Mouse (Mus musculus): ENCODE measurements around the gene Sft2d2. TPM values are rescaled to one million over a fixed set of nuclear protein-coding genes. Genes with fewer than 3 reads are reported as not detected.

The Sft2d2 gene
- polyA plus RNA-seq, 1 experiment from 2014 or later: 30.5 TPM

- peaks cover 15% of the 10 kb centered on the region for H3K4me1 ChIP-seq (replicated peaks)
- H3K9ac ChIP-seq: no peak overlapping the region
- H3K27ac ChIP-seq (ENCODE audit: poor library complexity, severe bottlenecking): no peak overlapping the region
- no peaks in the 10 kb centered on the region for H3K36me3 ChIP-seq
- H3K27me3 ChIP-seq (replicated peaks): no peaks in the 10 kb centered on the region
- ATAC-seq (ENCODE audit: insufficient number of reproducible peaks, low FRiP score): no peak
- H3K4me2 ChIP-seq: no peak overlapping the region
- WGBS: 80% methylated on average over 4 of the region's 4 CpGs
- no peaks in the 10 kb centered on the region for H3K9me3 ChIP-seq (replicated peaks)
- no peak overlapping the region for H3K4me3 ChIP-seq
Observed at GRCm38 (mm10) chr1:165201445-165202012, 7.3 kb upstream of the Sft2d2 start.

GRCm38 (mm10) chr1:165200748-165201147 lies 6.5 kb upstream of the Sft2d2 start:
- H3K27ac ChIP-seq (ENCODE audit: poor library complexity, severe bottlenecking): no peak overlapping the region
- no peaks in the 10 kb centered on the region for H3K36me3 ChIP-seq
- no peaks in the 10 kb centered on the region for H3K27me3 ChIP-seq (replicated peaks)
- WGBS: 79% methylated on average over 8 of the region's 8 CpGs
- H3K9ac ChIP-seq: no peak overlapping the region
- no peak for ATAC-seq (ENCODE audit: insufficient number of reproducible peaks, low FRiP score)
- H3K4me1 ChIP-seq (replicated peaks): peaks cover 9% of the 10 kb centered on the region
- no peaks in the 10 kb centered on the region for H3K9me3 ChIP-seq (replicated peaks)
- no peak overlapping the region for H3K4me2 ChIP-seq
- no peak overlapping the region for H3K4me3 ChIP-seq

- Histone ChIP-seq H3K4me3 (no peak overlapping the region), H3K4me2 (no peak overlapping the region), H3K4me1 (replicated peaks) (peaks cover 5% of the 10 kb centered on the region; the same call in 1 of the 2 replicates), H3K27me3 (replicated peaks) (no peaks in the 10 kb centered on the region), H3K27ac (ENCODE audit: poor library complexity, severe bottlenecking) (no peak overlapping the region), H3K36me3 (no peaks in the 10 kb centered on the region), H3K9me3 (replicated peaks) (no peaks in the 10 kb centered on the region), H3K9ac (no peak overlapping the region)
- ATAC-seq (ENCODE audit: insufficient number of reproducible peaks, low FRiP score): no peak
- WGBS: 77% methylated on average over 3 of the region's 3 CpGs
Observed at GRCm38 (mm10) chr1:165199639-165200038, 5.4 kb upstream of the Sft2d2 start.

- Histone ChIP-seq H3K36me3 (no peaks in the 10 kb centered on the region), H3K9me3 (replicated peaks) (no peaks in the 10 kb centered on the region), H3K27me3 (replicated peaks) (no peaks in the 10 kb centered on the region), H3K4me1 (replicated peaks) (peaks cover 5% of the 10 kb centered on the region; the same call in 1 of the 2 replicates), H3K27ac (ENCODE audit: poor library complexity, severe bottlenecking) (no peak overlapping the region), H3K4me2 (no peak overlapping the region), H3K4me3 (no peak overlapping the region), H3K9ac (no peak overlapping the region)
- 53% methylated on average over 1 of the region's 1 CpGs for WGBS
- no peak for ATAC-seq (ENCODE audit: insufficient number of reproducible peaks, low FRiP score)
Observed at GRCm38 (mm10) chr1:165198951-165199350, 4.7 kb upstream of the Sft2d2 start.

- WGBS: 41% methylated on average over 3 of the region's 3 CpGs
- Histone ChIP-seq H3K4me1 (replicated peaks) (peaks cover 8% of the 10 kb centered on the region), H3K27ac (ENCODE audit: poor library complexity, severe bottlenecking) (0 out of 2 replicates have a peak overlapping the region, but pooled peaks have one; percentile 6), H3K27me3 (replicated peaks) (no peaks in the 10 kb centered on the region), H3K4me2 (no peak overlapping the region), H3K4me3 (no peak overlapping the region), H3K9ac (no peak overlapping the region), H3K9me3 (replicated peaks) (no peaks in the 10 kb centered on the region), H3K36me3 (no peaks in the 10 kb centered on the region)
- ATAC-seq (ENCODE audit: insufficient number of reproducible peaks, low FRiP score): no peak
Observed at GRCm38 (mm10) chr1:165197875-165198274, 3.6 kb upstream of the Sft2d2 start.

GRCm38 (mm10) chr1:165195396-165195960 lies 1.2 kb upstream of the Sft2d2 start:
- Histone ChIP-seq H3K4me2 (no peak overlapping the region; the same call in 1 of the 2 replicates), H3K27me3 (replicated peaks) (no peaks in the 10 kb centered on the region), H3K9me3 (replicated peaks) (no peaks in the 10 kb centered on the region), H3K4me3 (no peak overlapping the region), H3K9ac (no peak overlapping the region), H3K4me1 (replicated peaks) (peaks cover 15% of the 10 kb centered on the region), H3K36me3 (no peaks in the 10 kb centered on the region), H3K27ac (ENCODE audit: poor library complexity, severe bottlenecking) (no peak overlapping the region)
- ATAC-seq (ENCODE audit: insufficient number of reproducible peaks, low FRiP score): no peak
- WGBS: 59% methylated on average over 3 of the region's 3 CpGs

GRCm38 (mm10) chr1:165194662-165195013 lies 400 bp upstream of the Sft2d2 start:
- Histone ChIP-seq H3K4me2 (peak overlapping the region; percentile 73), H3K27me3 (replicated peaks) (no peaks in the 10 kb centered on the region), H3K4me1 (replicated peaks) (peaks cover 16% of the 10 kb centered on the region), H3K4me3 (peak overlapping the region; percentile 65), H3K36me3 (no peaks in the 10 kb centered on the region), H3K9ac (peak overlapping the region; percentile 85; the same call in 1 of the 2 replicates), H3K9me3 (replicated peaks) (no peaks in the 10 kb centered on the region), H3K27ac (ENCODE audit: poor library complexity, severe bottlenecking) (peak overlapping the region; percentile 82; the same call in 1 of the 2 replicates)
- WGBS: 12% methylated on average over 5 of the region's 5 CpGs
- no peak for ATAC-seq (ENCODE audit: insufficient number of reproducible peaks, low FRiP score)

GRCm38 (mm10) chr1:165193426-165193825 lies 812 bp downstream of the Sft2d2 start:
- H3K4me2 ChIP-seq: peak overlapping the region; percentile 73
- peaks cover 27% of the 10 kb centered on the region for H3K4me1 ChIP-seq (replicated peaks)
- no peaks in the 10 kb centered on the region for H3K36me3 ChIP-seq
- H3K9ac ChIP-seq: peak overlapping the region; percentile 85
- ATAC-seq (ENCODE audit: insufficient number of reproducible peaks, low FRiP score): no peak
- peak overlapping the region; percentile 82 for H3K27ac ChIP-seq (ENCODE audit: poor library complexity, severe bottlenecking)
- H3K4me3 ChIP-seq: peak overlapping the region; percentile 65
- no peaks in the 10 kb centered on the region for H3K9me3 ChIP-seq (replicated peaks)
- WGBS: 8% methylated on average over 7 of the region's 7 CpGs
- H3K27me3 ChIP-seq (replicated peaks): no peaks in the 10 kb centered on the region

GRCm38 (mm10) chr1:165192714-165193264 lies 1.4 kb downstream of the Sft2d2 start:
- no peak for ATAC-seq (ENCODE audit: insufficient number of reproducible peaks, low FRiP score)
- no peaks in the 10 kb centered on the region for H3K9me3 ChIP-seq (replicated peaks)
- peak overlapping the region; percentile 73 for H3K4me2 ChIP-seq
- H3K9ac ChIP-seq: peak overlapping the region; percentile 85
- WGBS: 36% methylated on average over 10 of the region's 10 CpGs
- peak overlapping the region; percentile 65 for H3K4me3 ChIP-seq
- peak overlapping the region; percentile 82 for H3K27ac ChIP-seq (ENCODE audit: poor library complexity, severe bottlenecking)
- peaks cover 33% of the 10 kb centered on the region for H3K4me1 ChIP-seq (replicated peaks)
- no peaks in the 10 kb centered on the region for H3K36me3 ChIP-seq
- H3K27me3 ChIP-seq (replicated peaks): no peaks in the 10 kb centered on the region

- Histone ChIP-seq H3K27me3 (replicated peaks) (no peaks in the 10 kb centered on the region), H3K4me2 (peak overlapping the region; percentile 38; the same call in 1 of the 2 replicates), H3K9me3 (replicated peaks) (no peaks in the 10 kb centered on the region), H3K4me3 (0 out of 2 replicates have a peak overlapping the region, but pooled peaks have one; percentile 7), H3K36me3 (no peaks in the 10 kb centered on the region; the same call in 1 of the 2 replicates), H3K4me1 (replicated peaks) (peaks cover 33% of the 10 kb centered on the region), H3K27ac (ENCODE audit: poor library complexity, severe bottlenecking) (peak overlapping the region; percentile 71), H3K9ac (no peak overlapping the region)
- WGBS: 71% methylated on average over 4 of the region's 4 CpGs
- ATAC-seq (ENCODE audit: insufficient number of reproducible peaks, low FRiP score): no peak
Observed at GRCm38 (mm10) chr1:165192102-165192501, 2.1 kb downstream of the Sft2d2 start.

GRCm38 (mm10) chr1:165191611-165192010 lies 2.6 kb downstream of the Sft2d2 start:
- ATAC-seq (ENCODE audit: insufficient number of reproducible peaks, low FRiP score): no peak
- H3K9me3 ChIP-seq (replicated peaks): no peaks in the 10 kb centered on the region
- 51% methylated on average over 13 of the region's 13 CpGs for WGBS
- H3K9ac ChIP-seq: no peak overlapping the region
- peak overlapping the region; percentile 7 for H3K4me3 ChIP-seq
- H3K27ac ChIP-seq (ENCODE audit: poor library complexity, severe bottlenecking): peak overlapping the region; percentile 71
- peaks cover 5% of the 10 kb centered on the region for H3K36me3 ChIP-seq
- no peaks in the 10 kb centered on the region for H3K27me3 ChIP-seq (replicated peaks)
- peak overlapping the region; percentile 38 for H3K4me2 ChIP-seq
- peaks cover 38% of the 10 kb centered on the region for H3K4me1 ChIP-seq (replicated peaks)
